Mouse (Mus musculus) limb, embryonic 10.5 days (tissue): Measurements from ENCODE around the gene Strada. TPM values are rescaled to one million over a fixed set of nuclear protein-coding genes. Genes with fewer than 3 reads are reported as not detected.

ENCODE experiments used
- DNase-seq: peaks from one replicate; pipeline ENCODE4 v3.0.0-alpha.2; 2017; ENCODE audit warnings: low spot score
- H3K27ac ChIP-seq: fragments of 300-500 bp; sonication (generic); 2 replicates; pipeline ENCODE4 v1.5.1; 2016; ENCODE audit warnings: mild to moderate bottlenecking
- H3K27me3 ChIP-seq: fragments of 300-500 bp; sonication (generic); 2 replicates; pipeline ENCODE4 v1.6.1; 2016; ENCODE audit warnings: low read depth, mild to moderate bottlenecking; ENCODE audit not compliant: poor library complexity, severe bottlenecking
- H3K36me3 ChIP-seq: fragments of 300-500 bp; sonication (generic); 2 replicates; pipeline ENCODE4 v1.6.1; 2016; ENCODE audit warnings: mild to moderate bottlenecking, moderate library complexity
- H3K4me1 ChIP-seq: fragments of 300-500 bp; sonication (generic); 2 replicates; pipeline ENCODE4 v1.6.1; 2016
- H3K4me3 ChIP-seq: fragments of 300-500 bp; sonication (generic); 2 replicates; pipeline ENCODE4 v1.5.1; 2016; ENCODE audit warnings: mild to moderate bottlenecking, moderate library complexity
- H3K9me3 ChIP-seq: fragments of 300-500 bp; sonication (generic); replicated peaks from 2 replicates; pipeline ENCODE4 v1.6.1; 2016; ENCODE audit warnings: mild to moderate bottlenecking
- WGBS: fragments of 180-500 bp; shearing (Covaris S2); methylation state at CpG from one replicate; pipeline ENCODE4 v1.1.7; 2016; 5-methylcytosine and 5-hydroxymethylcytosine counted together
- polyA plus RNA-seq: library from polyadenylated mRNA; unstranded; fragments of >200 nt; fragmentation: Nextera tagmentation; extraction: Ambion mirVana; gene quantifications from 2 replicates; pipeline ENCODE4 v1.2.1, GENCODE M21; 2016

Strada gene
- polyA plus RNA-seq, 1 experiment from 2014 or later: 45.3 TPM

DNA sequence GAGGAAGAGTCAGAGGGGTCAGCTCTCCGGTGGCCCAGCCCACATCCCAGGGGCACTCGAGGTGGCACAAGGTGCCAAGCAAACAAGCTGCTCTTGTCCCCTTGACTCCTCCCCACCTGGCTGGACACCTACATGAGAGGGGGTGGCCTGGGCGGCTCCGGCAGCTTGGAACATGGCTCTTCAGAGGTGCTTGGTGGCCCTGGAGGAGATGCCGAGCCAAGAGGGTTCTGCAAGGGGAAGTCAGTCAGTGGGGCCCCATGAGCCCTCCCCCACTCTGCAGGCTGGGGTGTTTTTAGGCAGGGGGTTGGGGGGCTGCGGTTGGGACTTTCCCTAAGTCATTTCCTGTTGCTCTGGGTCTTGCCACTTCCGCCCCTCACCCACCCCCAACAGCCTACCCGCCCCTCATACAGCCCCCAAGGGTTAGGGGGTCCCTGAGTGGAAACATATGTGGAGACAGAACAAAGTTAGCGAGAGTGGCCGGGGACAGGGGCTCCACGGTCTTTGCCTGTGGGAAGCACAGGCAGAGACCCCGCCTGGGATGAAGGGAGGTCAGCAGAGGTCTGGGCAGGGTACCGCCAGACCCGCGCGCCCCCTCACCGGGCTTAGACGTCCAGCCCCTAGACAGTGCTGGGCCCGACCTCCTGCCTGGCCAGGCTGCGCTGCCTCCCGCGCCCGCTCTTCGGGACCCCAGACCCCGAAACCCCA is 42.6 kb downstream of the Strada start:
- Histone ChIP-seq H3K27ac (peak overlapping the region; percentile 100), H3K36me3 (peaks cover 74% of the 10 kb centered on the region), H3K9me3 (no peaks in the 10 kb centered on the region), H3K4me3 (peak overlapping the region; percentile 91), H3K27me3 (no peaks in the 10 kb centered on the region), H3K4me1 (peaks cover 54% of the 10 kb centered on the region)
- peak; percentile 82 for DNase-seq
- under 1% methylated on average over 25 of the region's 25 CpGs for WGBS

DNA sequence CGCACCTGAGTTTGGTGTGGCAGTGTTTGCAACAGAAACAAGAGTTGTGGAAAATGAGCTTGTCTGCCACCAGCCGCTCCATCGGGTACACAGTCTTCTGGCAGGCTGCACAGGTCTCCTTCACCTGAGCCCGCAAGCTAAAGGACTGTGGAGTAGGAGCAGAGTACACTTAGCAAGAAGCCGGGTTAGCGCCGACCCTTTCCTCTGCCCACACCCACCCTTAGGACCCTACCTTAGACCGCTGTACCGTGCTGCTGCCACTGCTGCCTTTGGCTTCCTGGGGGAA is 43.1 kb downstream of the Strada start:
- no peak for DNase-seq
- Histone ChIP-seq H3K27me3 (no peaks in the 10 kb centered on the region), H3K4me3 (peak overlapping the region; percentile 91), H3K4me1 (peaks cover 54% of the 10 kb centered on the region), H3K9me3 (no peaks in the 10 kb centered on the region), H3K36me3 (peaks cover 74% of the 10 kb centered on the region), H3K27ac (peak overlapping the region; percentile 100)
- 45% methylated on average over 9 of the region's 9 CpGs for WGBS

DNA sequence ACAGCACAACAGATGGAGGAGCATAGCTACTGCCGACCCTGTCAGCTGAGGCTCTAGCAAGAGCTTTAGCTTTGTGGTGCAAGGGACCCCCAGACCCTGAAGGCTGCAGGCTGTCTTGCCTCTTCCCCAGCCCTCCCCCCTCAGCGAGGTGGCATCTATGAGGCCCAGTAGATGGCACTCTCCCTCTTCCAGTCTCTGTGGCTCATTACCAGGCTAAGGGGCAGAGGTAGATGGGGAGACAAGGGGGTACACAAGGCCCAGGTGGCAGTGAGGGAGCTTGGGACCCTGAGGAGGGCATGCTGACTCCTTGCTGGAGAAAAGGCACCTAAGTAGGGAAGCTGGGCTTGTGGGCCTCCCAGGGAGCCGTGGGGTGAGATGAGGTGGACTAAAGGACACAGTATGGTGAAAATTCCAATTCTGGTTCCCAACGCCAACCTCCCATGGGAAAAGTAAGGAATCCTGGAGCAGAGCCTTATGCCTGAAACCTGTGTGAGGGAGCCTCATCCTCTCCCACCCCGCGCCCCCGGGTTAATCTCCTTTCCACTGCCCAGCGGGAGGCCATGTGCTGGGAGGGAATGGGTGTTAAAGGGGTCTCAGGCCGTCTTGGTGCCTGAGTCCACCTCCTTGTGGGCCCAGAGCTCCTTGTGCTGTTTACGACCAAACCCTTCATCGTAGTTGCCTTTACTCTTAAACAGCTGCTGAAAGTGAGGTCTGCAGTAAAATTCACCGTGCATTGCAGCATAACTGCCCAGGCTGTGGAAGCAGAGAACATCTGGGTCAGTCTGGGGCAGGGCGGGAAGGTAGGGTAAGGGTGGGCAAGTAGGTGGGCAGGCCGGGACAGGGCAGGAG is 43.7 kb downstream of the Strada start:
- H3K27me3 ChIP-seq: no peaks in the 10 kb centered on the region
- H3K4me3 ChIP-seq: peak overlapping the region; percentile 91
- peaks cover 54% of the 10 kb centered on the region for H3K4me1 ChIP-seq
- no peaks in the 10 kb centered on the region for H3K9me3 ChIP-seq
- peaks cover 74% of the 10 kb centered on the region for H3K36me3 ChIP-seq
- DNase-seq: no peak
- peak overlapping the region; percentile 100 for H3K27ac ChIP-seq
- 65% methylated on average over 14 of the region's 14 CpGs for WGBS

DNA sequence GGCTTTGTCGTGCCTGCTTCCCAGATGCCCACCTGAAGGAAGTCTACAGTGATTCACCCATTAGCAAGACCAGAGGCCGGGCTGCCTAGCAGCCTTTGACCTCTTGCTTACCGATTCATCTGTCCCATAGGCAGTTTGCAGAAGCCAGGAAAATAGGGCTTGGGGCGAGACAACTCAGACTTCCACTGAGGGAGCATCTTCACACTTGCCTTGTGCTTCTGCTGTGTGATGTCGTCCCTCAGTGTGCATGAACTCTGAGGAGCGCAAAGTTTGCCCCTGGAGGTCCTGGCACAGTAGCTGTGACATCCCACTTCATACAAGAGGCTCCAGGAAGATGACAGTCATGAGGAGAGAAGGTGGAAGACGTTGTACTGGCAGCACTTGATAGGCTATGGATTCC is 44.8 kb downstream of the Strada start:
- Histone ChIP-seq H3K36me3 (peaks cover 74% of the 10 kb centered on the region), H3K4me1 (peaks cover 52% of the 10 kb centered on the region), H3K9me3 (no peaks in the 10 kb centered on the region), H3K27me3 (no peaks in the 10 kb centered on the region), H3K27ac (no peak overlapping the region), H3K4me3 (0 out of 2 replicates have a peak overlapping the region, but pooled peaks have one; percentile 6)
- WGBS: 93% methylated on average over 7 of the region's 7 CpGs
- no peak for DNase-seq

DNA sequence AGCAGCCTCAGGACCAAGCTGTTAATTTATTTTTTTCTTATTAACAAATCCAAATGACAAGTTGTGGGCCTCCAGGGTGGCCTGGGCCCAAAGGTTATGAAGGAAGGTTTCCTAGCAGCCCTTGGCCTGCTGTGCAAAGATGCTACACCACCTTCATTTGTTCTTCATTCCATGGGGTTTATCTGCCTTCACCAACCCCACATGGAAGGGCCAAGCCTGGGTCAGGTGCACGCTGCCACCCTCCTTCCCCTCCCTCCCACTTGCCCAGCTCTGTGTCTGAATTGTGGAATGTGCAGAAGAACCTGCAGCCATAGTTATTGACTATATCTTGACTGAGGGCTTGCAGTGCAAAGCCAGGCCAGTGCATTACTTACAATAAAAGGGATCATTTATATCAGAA is 45.7 kb downstream of the Strada start:
- H3K9me3 ChIP-seq: no peaks in the 10 kb centered on the region
- DNase-seq: no peak
- no peaks in the 10 kb centered on the region for H3K27me3 ChIP-seq
- whole genome bisulfite sequencing: 92% methylated on average over 1 of the region's 1 CpGs
- H3K4me3 ChIP-seq: no peak overlapping the region
- H3K4me1 ChIP-seq: peaks cover 46% of the 10 kb centered on the region
- peaks cover 81% of the 10 kb centered on the region for H3K36me3 ChIP-seq
- no peak overlapping the region for H3K27ac ChIP-seq

DNA sequence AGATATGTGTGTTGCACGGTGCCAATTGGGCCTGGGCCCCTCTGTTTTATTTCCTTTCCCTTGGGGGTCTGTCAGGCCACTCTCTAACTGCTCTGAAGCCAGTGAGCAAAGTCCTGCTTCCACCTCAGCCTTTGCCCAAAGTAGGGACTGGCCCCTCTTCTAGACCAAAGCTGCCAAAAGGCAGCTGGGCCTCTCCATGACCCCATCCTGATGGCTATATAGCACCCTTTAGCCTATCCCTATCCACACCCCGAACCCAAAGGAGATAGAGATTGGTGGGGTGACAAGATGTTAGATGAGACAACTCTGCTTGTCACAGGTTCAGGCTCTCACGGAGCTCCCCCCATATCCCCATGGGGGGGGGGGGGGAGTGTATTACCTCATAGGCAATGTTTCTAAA is 46.2 kb downstream of the Strada start:
- no peak for DNase-seq
- Histone ChIP-seq H3K4me3 (no peak overlapping the region), H3K4me1 (peaks cover 41% of the 10 kb centered on the region), H3K36me3 (peaks cover 86% of the 10 kb centered on the region), H3K9me3 (no peaks in the 10 kb centered on the region), H3K27me3 (no peaks in the 10 kb centered on the region), H3K27ac (no peak overlapping the region)
- WGBS: 48% methylated on average over 3 of the region's 3 CpGs

DNA sequence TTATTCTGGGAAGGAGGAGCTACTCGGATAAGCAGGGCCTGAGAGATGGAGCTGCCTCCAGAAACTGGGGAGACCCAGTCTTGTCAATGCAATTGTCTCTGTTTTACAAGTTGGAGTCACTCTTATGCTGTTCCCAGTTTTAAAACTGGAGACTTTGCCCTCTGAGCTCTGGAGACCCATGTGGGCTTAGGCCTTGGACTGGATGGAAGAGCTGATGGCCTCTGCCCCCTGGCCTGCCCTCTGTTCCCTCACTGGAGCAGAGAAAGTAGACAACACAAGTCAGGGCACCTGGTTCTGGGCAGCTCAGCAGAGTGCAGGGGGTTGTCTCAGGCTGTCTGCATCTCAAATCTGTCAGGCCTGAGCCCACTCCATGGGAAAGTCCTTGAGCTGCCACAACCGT is 47.2 kb downstream of the Strada start:
- Histone ChIP-seq H3K27ac (no peak overlapping the region), H3K36me3 (peaks cover 96% of the 10 kb centered on the region), H3K9me3 (no peaks in the 10 kb centered on the region), H3K4me3 (no peak overlapping the region), H3K4me1 (peaks cover 36% of the 10 kb centered on the region), H3K27me3 (no peaks in the 10 kb centered on the region)
- DNase-seq: no peak
- 82% methylated on average over 2 of the region's 2 CpGs for WGBS

DNA sequence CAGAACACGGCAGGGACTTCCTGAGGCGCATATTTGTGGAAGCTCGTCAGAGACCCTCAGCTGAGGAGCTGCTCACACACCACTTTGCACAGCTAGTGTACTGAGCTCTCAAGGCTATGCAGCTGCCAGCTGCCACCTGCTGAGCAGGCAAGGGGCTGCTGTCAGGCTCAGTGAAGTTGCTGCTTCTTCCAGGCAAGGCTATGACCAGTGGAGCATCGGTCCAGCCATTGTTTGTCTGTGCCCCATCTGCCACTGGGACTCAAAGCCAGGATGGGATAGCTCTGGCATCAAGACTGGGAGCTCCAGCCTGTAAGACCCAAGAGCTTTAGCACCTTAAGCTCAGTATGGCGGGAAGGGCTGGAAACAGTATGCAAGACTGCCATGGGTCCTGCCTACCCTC is 47.9 kb downstream of the Strada start:
- Histone ChIP-seq H3K9me3 (no peaks in the 10 kb centered on the region), H3K27ac (no peak overlapping the region), H3K27me3 (no peaks in the 10 kb centered on the region), H3K36me3 (peaks cover 99% of the 10 kb centered on the region), H3K4me1 (peaks cover 33% of the 10 kb centered on the region), H3K4me3 (no peak overlapping the region)
- 80% methylated on average over 5 of the region's 5 CpGs for WGBS
- DNase-seq: no peak

DNA sequence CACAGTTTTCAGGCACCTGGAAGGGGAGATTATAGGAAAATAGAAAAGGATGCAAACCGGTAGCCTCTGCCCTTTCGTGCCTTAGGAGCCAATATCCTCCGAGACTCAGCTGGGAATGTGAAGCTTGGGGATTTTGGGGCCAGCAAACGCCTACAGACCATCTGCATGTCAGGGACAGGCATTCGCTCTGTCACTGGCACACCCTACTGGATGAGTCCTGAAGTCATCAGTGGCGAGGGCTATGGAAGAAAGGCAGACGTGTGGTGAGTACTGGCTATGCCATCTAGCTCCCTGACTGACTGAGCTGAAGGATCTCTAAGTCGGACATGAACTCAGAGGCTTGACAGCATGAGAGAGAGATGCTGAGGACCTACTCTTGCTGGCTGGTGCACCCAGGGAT is 49.8 kb downstream of the Strada start:
- no peaks in the 10 kb centered on the region for H3K9me3 ChIP-seq
- H3K36me3 ChIP-seq: peaks cover 100% of the 10 kb centered on the region
- no peaks in the 10 kb centered on the region for H3K27me3 ChIP-seq
- H3K27ac ChIP-seq: no peak overlapping the region
- H3K4me1 ChIP-seq: peaks cover 13% of the 10 kb centered on the region
- no peak overlapping the region for H3K4me3 ChIP-seq
- 81% methylated on average over 8 of the region's 8 CpGs for WGBS
- DNase-seq: no peak

DNA sequence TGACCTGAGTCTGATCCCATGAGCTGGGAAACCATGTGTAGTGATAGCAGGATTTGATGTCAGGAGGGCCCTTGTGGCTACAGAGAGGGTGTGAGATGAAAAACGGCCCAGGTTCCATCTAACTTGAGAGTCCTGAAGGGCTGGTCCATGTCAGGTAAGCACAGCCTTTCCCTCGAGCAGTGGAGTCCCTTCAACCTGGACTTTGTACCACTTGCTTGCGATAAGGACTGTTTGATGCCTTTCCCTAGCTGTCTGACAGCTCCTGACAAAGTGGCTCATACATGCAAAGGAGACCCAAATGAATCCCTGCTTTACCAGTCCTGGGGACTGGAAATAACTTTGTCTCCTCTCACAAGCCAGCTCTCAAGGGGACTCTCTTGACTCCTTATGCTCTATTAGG is 50.7 kb downstream of the Strada start:
- Histone ChIP-seq H3K4me1 (peaks cover 5% of the 10 kb centered on the region; the same call in 1 of the 2 replicates), H3K27me3 (no peaks in the 10 kb centered on the region), H3K4me3 (no peak overlapping the region), H3K9me3 (no peaks in the 10 kb centered on the region), H3K27ac (no peak overlapping the region), H3K36me3 (peaks cover 97% of the 10 kb centered on the region)
- WGBS: 93% methylated on average over 3 of the region's 3 CpGs
- no peak for DNase-seq

DNA sequence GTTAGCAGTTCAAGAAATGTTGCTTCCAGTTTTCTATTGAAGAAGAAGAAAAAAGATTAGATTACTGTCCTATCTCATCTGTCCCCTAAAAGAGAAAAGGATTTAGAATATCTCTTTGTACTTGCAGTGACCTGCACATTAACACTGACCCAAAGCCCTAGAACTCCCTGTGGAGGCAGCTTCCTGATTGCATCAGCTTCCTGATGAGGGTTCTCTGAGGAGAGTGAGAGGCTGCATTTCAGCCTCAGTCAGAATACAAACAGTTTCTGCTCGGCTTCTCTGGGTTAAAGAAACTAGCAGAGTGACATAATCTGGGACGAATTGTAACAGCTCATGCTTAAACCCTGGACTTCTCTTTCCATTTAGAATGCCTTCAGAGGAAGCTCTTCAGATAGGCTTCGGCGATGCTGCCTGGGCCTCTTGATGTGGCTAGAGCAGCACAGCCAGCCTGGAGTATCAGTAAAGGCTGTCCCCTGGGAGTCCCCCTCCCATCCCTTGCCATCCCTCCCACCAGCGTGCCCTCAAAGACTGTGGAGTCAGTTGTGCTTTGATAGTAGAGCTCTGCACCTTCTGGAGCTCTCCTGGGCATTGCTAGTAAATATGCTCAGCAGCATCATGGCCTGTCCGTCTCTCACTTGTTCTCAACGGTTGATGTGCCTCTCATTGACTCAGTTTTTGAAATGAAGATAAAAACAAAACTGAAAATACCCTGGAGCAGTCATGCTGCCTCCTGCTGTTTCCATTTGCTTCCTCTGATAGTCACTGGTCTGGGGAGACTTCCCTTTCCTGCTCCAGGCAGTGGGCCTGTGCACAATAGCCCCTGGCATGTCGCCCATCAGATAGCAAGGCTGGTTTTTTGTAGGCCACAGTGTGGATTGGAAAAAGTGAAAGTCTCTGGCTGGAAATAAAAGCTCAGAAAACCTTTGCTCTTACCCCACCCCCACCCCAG is 67.1 kb downstream of the Strada start:
- H3K27me3 ChIP-seq: no peaks in the 10 kb centered on the region
- 51% methylated on average over 8 of the region's 8 CpGs for WGBS
- H3K4me3 ChIP-seq: no peak overlapping the region
- DNase-seq: no peak
- peaks cover 7% of the 10 kb centered on the region; the same call in 1 of the 2 replicates for H3K4me1 ChIP-seq
- H3K27ac ChIP-seq: peak overlapping the region; percentile 67
- H3K9me3 ChIP-seq: no peaks in the 10 kb centered on the region
- H3K36me3 ChIP-seq: peaks cover 59% of the 10 kb centered on the region

DNA sequence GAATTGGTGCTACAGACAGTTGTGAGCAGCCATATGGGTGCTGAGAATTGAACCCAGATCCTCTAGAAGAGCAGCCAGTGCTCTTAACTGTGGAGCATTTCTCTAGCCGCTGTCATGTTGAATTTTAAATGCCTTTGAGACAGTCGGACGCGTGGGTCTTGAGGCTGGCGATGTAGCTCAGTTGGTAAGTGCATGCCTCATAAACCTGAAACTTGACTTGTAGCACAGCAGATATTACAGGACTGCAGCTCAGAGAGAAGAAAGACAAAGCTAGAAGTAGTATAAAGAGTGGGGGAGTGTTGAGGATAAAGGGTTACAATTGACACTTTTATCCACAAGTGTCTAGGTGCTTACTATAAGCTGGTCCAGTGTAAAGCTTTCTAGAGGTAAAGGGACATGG is 69.5 kb downstream of the Strada start:
- no peak for DNase-seq
- H3K4me3 ChIP-seq: no peak overlapping the region
- peaks cover 62% of the 10 kb centered on the region for H3K36me3 ChIP-seq
- H3K4me1 ChIP-seq: peaks cover 7% of the 10 kb centered on the region; the same call in 1 of the 2 replicates
- no peaks in the 10 kb centered on the region for H3K27me3 ChIP-seq
- no peaks in the 10 kb centered on the region for H3K9me3 ChIP-seq
- 97% methylated on average over 5 of the region's 5 CpGs for WGBS
- H3K27ac ChIP-seq: no peak overlapping the region
